Mouse (Mus musculus): Measurements from ENCODE around the gene BC004004. TPM values are rescaled to one million over a fixed set of nuclear protein-coding genes. Genes with fewer than 3 reads are reported as not detected.
"Not testable (repeated sequence)": the region's sequence is repeated elsewhere in the genome, so short reads cannot be mapped to it uniquely, and the experiment has no call there.

The BC004004 gene
- 10 to 100 TPM; 86.2 to 93.7 TPM for total RNA-seq (2021)

DNA sequence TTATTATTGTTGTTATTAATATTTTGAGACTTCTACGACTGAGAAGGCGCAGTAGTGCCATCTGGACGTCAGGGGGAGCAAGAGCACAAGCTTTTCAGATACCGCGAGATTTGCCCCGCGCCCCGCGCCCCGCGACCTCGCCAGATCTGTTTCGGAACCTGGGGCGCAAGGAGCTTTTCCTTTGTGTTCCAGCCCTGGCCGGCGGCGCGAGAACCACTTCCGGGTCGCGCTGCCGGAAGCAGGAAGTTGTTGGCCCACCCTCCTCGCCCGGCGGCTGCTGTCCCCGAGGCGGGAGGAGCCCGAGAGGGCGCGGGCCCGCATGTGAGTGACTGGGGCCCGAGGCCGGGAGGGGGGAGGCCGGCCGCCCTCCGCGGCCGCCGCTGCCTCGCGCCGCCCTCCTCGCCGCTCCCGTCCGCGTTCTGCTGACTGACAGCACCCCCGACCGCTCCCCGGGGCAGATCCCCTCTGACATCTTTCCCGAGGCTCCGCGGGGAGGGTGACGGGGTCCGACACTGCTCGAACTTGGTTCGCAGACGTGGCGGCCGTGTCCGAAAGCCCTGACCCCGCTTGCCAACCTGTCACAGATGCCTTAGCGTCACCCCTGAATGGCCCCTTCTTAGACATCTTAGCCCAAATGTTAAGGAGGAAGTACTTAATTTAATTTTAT, at the start of gene BC004004:
Gene BC004004 (plus strand): TSS at position 107 of the 667 bp plus-strand sequence.
- DNase-seq (ENCODE audit: low spot score in 2 of 2), result peak; percentile 93 to 96
- intact Hi-C loops (cut with DNase I), result loop anchor here (2.0 to 5.0 kb wide), 2 partner anchors 102 to 223 kb away; partner anchors contain the start of gene Pim1

DNA sequence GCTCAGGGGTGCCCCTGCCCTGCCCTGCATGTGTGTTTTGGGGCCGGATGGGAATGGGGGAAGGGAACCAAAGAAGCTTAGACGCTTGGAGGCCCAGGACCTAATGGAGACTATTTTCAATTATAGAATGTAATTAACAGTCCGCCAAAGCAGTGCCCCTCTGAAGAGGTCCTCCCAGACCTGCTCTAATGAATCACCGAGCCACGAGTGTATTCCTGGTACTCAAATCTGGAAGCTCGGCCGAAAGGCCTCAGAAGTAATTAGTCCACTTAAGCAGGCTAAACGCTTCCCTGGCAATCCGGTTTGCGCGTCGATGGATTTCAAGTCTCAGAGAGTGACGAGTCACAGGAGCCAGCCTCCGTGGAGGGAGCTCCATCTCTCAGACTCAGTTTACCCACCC, 48.0 kb upstream of the BC004004 start:
- intact Hi-C loops (cut with DNase I), result no loop called here
- no peak for DNase-seq (ENCODE audit: low spot score in 2 of 2)

DNA sequence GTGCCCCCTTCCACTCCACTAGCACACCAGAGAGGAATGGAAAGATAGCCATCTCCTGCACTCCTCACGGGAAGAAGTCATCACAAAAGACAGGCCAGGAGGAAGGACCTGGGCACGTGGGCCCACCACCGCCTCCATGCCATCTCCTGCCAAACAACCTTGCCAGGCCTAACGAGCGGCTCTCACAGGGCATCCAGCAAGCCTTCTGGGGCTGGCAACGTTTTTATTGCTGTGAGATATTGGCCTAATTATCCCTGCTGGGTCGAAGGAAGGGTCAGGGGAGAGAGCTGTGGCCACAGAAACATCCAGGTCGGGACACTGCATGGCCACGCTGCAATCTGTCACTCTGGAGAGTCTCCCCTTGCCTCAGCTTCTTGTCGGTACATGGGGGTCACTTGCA, 37.5 kb upstream of the BC004004 start:
- DNase-seq (ENCODE audit: low spot score in 2 of 2), result no peak
- intact Hi-C loops (cut with DNase I), result no loop called here

DNA sequence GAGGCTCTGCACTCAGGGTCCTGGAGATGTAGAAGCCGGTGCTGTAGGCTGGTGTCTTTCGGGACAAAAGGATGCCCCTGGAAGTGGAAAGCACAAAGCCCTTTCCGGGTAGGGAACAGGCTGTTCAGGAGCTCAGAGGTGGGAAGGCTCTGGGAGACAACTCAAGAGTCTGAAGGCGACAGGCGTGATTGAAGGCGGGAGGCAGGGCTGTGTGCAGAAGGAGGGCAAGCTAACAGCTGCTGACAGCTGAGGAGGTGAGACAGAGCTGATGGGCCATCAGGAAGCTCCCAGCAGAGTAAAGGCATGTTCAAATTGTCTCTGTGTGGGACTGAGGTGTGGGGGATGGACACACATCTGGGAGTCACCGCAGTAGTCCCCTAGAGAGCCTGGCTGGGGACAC, 32.5 kb upstream of the BC004004 start:
- intact Hi-C loops (cut with DNase I), result loop anchor here (5.0 kb wide), 1 partner anchor 44 kb away; no protein-coding TSS in a partner anchor
- peak in 1 of 2 experiments; percentile 49 for DNase-seq (ENCODE audit: low spot score in 2 of 2)

DNA sequence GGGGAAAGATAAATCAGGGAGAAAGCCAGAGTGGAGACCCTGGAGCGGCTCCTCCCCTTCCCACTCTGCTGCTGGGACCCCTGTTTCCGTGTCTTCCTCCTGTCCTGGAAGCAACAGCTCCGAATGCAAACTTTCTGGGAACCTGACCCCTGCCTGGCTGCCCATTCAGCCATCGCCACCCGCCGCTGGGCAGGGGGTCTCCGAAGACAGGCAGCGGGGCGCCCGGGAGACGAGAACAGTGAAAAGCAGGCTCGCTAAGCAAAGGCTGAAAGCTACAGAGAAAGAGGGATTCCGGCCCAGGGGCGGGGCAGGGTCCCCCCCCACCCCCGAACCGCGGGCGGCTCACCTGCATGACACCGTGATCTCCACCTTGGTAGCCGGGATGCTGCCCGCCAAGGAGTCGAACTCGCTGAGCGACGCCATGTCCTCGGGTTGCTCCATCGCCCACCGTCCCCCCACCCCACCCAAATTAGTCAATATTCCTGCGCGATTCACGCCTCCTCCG, 31.3 kb upstream of the BC004004 start:
- intact Hi-C loops (cut with DNase I), result loop anchor here (5.0 kb wide), 1 partner anchor 45 kb away; no protein-coding TSS in a partner anchor
- DNase-seq (ENCODE audit: low spot score in 2 of 2), result no peak

DNA sequence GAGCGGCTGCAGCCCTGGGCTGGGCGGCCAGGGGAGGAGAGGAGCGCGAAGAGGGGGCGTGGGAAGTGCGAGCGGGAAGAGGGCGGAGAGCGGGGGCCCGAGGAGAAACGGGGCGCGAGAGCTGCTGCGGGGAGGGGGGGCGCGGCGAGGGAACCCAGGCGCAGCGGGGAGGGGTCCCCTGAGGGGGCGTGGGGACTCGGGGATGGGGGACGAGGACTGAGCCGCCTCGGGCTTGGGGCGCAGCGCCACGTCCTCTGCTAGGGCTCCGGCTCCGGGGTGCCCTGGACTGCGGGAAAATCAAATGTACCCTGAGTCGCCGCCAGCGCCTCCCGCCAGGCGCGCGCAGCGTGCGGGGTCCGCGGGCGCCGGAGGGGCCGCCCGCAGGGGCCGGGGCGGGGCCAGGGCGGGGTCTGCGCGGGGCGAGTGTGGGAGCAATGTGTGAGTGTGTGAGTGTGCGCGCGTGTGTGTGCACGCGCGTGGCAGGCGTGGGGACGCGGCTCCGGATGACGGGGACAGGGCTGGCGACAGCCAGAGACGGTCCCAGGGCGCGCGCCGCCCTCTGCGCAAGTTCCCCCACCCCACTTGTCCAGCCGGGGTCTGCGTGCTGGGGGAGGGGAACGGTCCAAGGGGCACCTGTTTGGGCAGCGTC, 30.7 kb upstream of the BC004004 start, which contains the start of gene Cpne5:
Gene Cpne5 (minus strand): TSS at position 396 of the 649 bp plus-strand sequence.
- DNase-seq (ENCODE audit: low spot score in 2 of 2), result peak; percentile 47 to 51
- intact Hi-C loops (cut with DNase I), result loop anchor here (5.0 kb wide), 1 partner anchor 46 kb away; no protein-coding TSS in a partner anchor

DNA sequence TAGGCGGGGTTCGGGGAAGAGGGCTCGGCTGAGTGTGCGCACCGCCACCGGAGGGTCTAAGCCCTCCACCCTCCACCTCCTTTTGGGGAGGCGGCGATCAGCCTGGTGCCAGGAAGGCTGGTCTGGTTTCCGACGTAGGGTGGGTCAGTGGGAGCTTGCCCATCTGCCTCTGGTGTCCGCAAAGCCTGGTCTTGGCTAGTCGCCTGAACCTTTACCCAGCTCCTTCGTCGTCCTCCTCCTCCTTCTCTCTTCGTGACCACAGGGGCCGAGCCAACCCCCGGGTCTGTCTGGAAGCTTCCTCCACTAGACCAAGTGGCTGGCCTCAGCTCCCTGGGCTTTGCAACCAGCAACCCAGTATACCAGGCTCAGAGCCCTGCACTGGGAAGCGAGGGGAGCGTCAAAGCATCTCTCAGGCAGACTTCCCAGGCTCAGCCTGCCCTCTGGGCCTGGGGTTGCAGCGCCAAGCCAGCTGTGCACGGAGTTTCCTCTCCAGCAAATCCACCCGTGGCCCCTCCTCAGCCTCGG, 30.1 kb upstream of the BC004004 start:
- intact Hi-C loops (cut with DNase I), result loop anchor here (5.0 kb wide), 1 partner anchor 46 kb away; no protein-coding TSS in a partner anchor
- no peak for DNase-seq (ENCODE audit: low spot score in 2 of 2)

DNA sequence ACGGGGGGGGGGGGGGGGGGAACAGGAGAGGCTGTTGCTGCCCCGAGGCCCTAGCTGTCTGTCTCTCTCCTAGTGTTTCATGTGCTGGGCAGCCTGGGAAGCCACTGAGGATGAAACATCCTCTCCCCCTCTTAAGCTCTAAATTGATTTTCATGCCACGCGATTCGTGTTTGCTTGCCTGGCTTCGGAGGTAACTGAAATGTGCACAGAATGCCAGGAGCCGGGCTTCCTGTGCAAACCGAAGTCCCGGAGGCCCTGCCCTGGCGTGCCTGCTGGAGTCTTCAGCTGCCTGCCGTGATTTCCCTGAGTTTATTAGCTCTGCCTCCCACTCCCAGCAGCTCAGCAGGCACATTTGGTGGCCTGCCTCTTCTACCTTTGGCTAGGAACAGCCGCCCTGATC, 23.7 kb upstream of the BC004004 start:
- intact Hi-C loops (cut with DNase I), result loop anchor here (5.0 kb wide), 2 partner anchors 153 to 198 kb away; partner anchors contain the start of gene Cdkn1a

DNA sequence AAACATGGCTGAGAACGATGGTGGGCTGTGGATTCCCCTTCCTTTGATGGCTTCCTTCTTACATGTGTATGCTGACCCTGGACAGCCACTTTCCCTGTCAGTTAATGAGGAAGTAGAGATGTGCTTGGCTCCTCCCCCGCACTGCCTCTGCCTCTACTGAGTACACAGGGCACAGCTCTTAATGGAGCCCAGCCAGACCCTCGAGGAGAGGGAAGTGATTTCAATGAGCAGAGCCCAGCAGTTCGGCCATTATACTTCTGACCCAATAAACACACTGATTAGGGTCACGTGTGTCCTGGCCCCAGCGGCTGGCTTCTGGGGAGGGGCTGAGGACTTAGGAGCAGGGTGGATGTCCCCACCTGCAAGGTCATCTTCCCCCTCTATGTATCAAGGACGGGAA, 22.9 kb upstream of the BC004004 start:
- intact Hi-C loops (cut with DNase I), result loop anchor here (1.0 to 5.0 kb wide), 3 partner anchors 68 to 198 kb away; partner anchors contain the start of gene Cdkn1a

More for the DNA sequence above, 23.7 kb upstream of the BC004004 start:
- no peak for DNase-seq (ENCODE audit: low spot score in 2 of 2)

DNA sequence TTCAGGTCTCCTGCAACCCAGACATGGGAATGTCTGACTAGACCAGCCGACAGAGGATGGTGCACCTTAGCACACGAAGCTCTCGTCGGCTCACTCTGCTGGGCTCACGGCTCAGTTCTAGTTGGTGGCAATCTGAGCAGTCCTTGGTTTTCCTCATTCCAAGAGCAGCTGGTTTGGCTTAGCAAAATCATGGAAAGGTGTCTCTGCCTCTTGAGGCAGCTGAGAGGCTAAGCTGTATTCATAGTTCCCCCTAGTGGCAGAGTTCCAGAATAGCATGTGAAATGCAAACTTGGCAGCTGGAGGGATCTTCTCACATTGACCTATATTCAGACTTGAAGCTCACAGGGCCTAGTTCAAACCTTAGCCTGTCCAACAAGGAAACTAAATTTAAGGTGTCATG, 22.0 kb upstream of the BC004004 start:
- intact Hi-C loops (cut with DNase I), result loop anchor here (1.0 to 5.0 kb wide), 3 partner anchors 69 to 199 kb away; partner anchors contain the start of gene Cdkn1a
- DNase-seq (ENCODE audit: low spot score in 2 of 2), result peak; percentile 44 to 81

More for the DNA sequence above, 22.9 kb upstream of the BC004004 start:
- peak in 1 of 2 experiments; percentile 37 for DNase-seq (ENCODE audit: low spot score in 2 of 2)

DNA sequence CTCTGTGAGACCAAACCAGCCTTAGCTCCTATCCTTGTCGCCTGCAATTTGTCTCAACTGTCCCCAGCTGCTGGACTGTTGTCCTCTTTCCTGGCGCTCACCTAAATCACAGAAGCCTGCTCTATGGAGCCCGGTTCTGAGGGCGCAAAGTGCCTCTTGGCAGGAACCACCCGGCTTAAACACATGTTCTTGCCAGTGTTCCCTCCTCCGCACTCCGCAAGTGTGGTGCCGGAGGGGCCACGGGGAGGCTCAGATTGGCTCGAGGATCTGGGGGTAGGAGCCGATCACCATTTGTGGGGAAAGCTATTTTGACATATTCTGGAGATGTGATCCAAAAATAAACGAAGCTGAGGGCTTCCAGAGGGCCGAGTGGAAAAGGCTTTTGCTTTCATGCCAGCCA, 20.7 kb upstream of the BC004004 start:
- DNase-seq (ENCODE audit: low spot score in 2 of 2), result peak; percentile 33 to 76
- intact Hi-C loops (cut with DNase I), result loop anchor here (5.0 kb wide), 2 partner anchors 156 to 201 kb away; partner anchors contain the start of gene Cdkn1a

DNA sequence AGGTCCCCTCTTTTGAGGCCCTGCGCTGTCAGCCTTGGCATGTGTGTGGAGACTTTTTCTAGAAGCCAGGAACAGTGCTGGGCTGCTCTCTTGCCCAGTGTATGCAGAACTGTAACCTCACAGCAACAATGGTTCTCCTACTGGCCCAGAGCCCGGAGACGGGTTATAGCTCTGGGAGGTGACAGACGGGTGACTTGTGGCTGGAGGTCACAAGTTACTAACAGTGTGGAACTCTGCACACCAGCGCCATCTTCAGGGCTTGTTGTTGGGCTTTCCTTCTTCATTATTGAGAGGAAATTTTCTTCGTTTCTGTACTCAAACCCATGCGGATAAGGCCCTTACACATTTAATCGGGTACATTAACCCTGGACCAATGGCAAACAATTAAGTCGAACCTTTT, 19.1 kb upstream of the BC004004 start:
- intact Hi-C loops (cut with DNase I), result loop anchor here (5.0 kb wide), 2 partner anchors 157 to 202 kb away; partner anchors contain the start of gene Cdkn1a
- no peak for DNase-seq (ENCODE audit: low spot score in 2 of 2)

DNA sequence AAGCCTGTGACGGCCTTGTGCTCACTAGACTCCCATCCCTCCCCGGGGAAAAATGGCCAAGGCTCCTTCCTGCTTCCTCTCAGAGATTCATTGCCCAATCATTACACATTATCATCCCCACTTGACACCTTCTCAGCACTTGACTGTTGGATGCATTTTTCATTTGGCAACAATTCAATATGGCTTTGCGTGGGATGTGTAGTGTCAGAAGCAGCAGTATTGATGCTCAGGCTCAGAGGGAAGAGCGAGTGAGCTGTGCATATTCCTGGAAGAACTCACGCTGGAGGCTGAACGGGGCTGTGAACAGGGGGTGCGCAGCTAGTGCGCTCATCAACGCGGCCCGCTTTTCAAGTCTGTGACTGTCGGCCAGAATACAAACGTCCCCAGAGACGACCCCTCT, 17.6 kb upstream of the BC004004 start:
- intact Hi-C loops (cut with DNase I), result not testable (repeated sequence)
- DNase-seq (ENCODE audit: low spot score in 2 of 2), result peak; percentile 31 to 37

DNA sequence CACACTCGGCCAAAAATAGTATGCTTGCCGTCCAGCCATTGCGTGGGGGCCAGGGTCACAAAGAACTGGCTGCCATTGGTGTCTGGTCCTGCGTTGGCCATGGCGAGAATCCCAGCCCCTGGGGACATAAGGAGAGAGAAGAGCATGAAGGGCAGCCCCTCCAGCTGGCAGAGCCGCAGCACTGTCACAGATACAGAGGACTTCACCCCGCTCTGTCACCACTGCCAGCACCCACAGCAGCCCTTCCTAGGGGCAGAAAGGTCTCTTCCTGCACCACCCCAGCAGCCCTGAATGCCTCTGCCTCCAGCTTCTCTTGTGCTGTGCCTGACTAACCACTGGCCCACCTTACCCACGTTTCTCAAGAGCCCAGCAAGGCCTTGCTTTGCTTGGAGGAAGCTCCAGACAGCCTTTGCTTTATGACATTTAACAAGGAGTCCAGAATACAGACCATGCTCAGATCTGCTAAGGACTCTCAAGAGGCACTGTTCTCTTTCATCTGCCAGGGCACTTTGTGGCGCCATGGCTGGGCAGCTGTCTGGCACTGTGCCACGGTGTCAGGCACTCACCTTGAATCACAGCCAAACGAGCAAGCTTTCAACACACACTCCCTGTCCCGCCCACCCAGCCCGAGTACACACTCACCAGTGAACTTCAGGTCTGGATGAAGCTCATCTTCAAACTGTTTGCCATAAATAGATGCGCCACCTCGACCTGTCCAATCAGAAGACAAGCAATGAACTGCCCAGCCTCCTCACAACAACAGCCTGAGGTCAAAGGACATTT, 16.8 kb upstream of the BC004004 start:
- intact Hi-C loops (cut with DNase I), result no loop called here
- DNase-seq (ENCODE audit: low spot score in 2 of 2), result no peak

DNA sequence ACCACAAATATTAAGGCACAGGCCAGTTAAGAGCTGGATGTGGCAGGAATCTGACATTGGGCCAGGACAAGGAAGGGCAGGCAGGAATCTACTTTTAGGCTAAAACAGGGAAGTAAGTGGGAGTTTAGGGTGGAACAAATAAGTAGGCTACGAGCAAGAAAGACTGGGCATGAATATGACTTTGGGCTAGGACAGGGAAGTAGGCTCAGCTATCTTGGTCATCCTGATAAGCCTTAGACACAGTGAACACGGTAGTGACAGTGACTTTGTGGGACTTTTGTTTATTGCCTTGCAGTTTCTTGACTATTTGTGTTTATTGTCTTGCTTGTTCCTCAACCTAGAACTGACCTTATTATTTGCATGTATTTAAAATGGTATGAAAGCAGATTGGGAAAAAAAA, 15.4 kb upstream of the BC004004 start:
- intact Hi-C loops (cut with DNase I), result no loop called here
- DNase-seq (ENCODE audit: low spot score in 2 of 2), result no peak

DNA sequence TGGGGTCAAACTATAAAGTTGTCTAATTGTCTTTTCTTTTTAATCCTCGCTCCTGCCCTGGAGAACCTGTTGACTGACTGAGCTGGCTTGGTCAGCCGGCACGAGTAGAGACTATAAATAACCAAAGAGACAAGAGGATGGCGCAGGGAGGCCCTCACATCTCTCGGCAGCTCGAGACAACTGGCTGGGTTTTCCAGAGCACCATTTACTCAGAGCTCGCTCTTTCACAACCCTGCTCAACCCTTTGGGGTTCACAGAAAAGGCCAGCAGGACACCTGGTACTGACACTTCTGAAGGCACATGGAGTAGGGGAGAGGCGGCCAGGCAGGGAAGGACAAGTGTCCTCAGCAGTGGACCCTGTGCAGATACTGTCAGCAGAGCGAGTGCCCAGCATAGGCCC, 14.9 kb upstream of the BC004004 start:
- intact Hi-C loops (cut with DNase I), result no loop called here
- DNase-seq (ENCODE audit: low spot score in 2 of 2), result no peak

DNA sequence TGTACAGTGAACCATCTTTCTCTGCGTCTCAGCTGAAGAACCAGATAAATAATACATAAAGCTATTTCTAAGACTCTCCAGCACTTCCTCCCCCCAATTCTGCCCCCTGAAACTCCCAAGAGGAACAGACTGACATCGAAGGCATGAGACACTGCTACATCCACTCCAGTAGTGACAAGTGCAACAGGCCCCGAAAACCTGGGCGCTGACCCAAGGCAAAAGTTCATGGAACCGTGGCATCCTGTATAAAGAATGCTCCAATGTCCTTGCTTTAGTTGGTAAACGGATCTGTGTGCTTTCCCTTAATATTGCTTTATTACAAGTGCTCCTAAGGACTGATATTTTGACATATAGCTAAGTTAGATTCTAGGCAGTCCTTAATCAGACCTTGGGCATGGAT, 13.8 kb upstream of the BC004004 start:
- intact Hi-C loops (cut with DNase I); DNase-seq (ENCODE audit: low spot score in 2 of 2): not testable (repeated sequence)

DNA sequence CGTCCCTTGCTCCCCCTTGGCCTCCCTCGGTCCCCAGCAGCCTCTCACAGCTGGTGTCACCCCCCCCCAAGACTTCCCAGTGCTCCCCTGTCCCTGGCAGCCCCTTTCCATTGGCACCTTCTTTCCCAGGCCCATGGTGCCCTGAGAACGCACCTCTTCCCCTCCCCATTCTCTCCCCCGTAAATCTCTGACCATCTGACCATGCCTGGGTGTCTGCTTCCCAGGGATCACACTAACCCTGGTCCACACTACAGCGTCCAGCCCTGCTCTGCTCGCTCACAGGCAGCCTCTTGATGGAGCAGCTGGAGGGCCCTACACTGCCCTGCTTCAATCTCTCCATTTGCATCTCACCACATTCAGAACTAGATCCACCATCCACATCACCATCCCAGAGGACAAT, 12.1 kb upstream of the BC004004 start:
- intact Hi-C loops (cut with DNase I), result no loop called here

DNA sequence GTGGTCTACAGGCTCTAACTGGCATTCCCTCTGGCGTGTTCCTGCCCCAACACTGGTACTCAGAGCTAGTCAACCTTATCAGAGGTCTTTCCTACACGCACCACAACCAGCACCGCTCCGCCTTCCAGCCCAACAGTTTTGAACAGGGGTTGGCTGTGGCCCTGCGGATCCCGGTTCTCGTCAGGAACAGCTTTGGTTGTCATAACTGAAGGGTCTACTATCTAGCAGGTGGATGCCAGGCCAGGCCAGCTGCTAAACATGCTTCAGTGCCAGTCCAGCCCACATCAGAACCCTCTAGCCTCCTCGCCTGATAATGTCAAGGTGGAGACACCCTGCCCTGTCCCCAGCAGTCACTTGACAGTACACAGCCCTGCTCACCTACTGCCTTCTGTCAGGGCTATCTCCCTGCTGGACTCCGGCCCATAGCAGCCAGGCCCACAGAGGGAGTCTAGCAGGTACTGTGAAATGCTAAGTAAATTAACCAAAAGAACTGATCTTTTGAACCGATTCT, 11.5 kb upstream of the BC004004 start:
- DNase-seq (ENCODE audit: low spot score in 2 of 2), result no peak
- intact Hi-C loops (cut with DNase I), result no loop called here

More for the DNA sequence above, 12.1 kb upstream of the BC004004 start:
- DNase-seq (ENCODE audit: low spot score in 2 of 2), result no peak
